ENCODE assay signal across 10 mouse cellular contexts in the genomic region with DNA sequence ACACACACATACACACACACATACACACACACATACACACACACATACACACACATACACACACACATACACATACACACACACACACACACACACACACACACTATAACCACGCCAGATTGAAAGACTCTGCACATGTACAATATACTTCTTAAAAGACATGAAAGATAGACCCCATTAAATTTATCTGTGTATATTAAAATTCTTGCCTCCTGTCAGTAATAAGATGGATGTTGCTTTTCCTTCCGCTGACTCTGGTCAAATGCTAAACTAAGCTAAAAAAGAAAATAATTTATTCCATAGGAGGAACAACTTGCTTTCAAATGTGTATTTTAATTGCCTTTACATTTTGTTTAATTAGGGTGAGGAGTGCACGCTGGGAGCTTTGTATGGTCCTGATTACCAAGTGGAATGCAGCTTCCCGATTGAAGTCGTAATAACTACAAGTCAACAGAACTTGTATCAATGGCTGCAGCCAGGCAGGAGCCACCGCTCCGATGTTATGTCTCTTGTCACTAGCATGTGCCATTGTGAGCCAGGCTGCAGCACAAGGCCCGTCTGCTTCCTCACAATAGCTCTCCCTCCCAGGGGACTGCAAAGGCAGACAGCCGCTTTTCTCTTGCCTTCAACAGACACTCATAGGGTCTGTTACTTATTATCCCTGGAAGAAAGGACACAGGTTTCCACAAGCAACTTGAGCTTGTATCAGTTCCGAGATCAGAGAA.
A peak's percentile ranks its signal among the peaks of the same experiment; 100 is the strongest.
DNase-seq lines count a peak whose midpoint lies in the region; ATAC-seq lines count a peak whose summit lies in the region.
"Had no signal": no experiment of that assay in that cellular context is flagged by ENCODE, and none has a peak within 500 bp of the region (broad histone marks: within the 10 kb centered on the region; RNA-seq: fewer than 3 reads in every experiment).

No protein-coding gene starts in this region.

- WGBS in forebrain, embryonic 10.5 days: 15% methylated on average over 10 of the region's 10 CpGs
- WGBS in neural tube, embryonic 15.5 days: 9% methylated on average over 10 of the region's 10 CpGs
- 20% methylated on average over 10 of the region's 10 CpGs for WGBS in intestine, embryonic 15.5 days

- H3K9me3 ChIP-seq in forebrain, embryonic 10.5 days: no peaks in the 10 kb centered on the region
- H3K9me3 ChIP-seq in neural tube, embryonic 15.5 days (replicated peaks): no peaks in the 10 kb centered on the region
- H3K9me3 ChIP-seq in intestine, embryonic 15.5 days: no peaks in the 10 kb centered on the region
- H3K9me3 ChIP-seq: G1E had no signal

- intact Hi-C loops in left cerebral cortex, postnatal 4 days (cut with DNase I): no loop called here
- intact Hi-C loops in left cerebral cortex, postnatal 25 days (cut with DNase I): no loop called here

- peak overlapping the region; percentile 24 for H3K4me3 ChIP-seq in forebrain, embryonic 10.5 days
- H3K4me3 ChIP-seq in neural tube, embryonic 15.5 days (replicated peaks): no peak overlapping the region
- no peak overlapping the region for H3K4me3 ChIP-seq in intestine, embryonic 15.5 days (replicated peaks)

- peak; percentile 51 for DNase-seq in left cerebral cortex, postnatal 4 days
- no peak for DNase-seq in left cerebral cortex, postnatal 25 days (ENCODE audit: low spot score in 2 of 2)
- peak; percentile 49 for DNase-seq in forebrain, embryonic 10.5 days (ENCODE audit: extremely low spot score, low spot score)
- peak; percentile 50 to 53 for DNase-seq in kidney, postnatal 4 days
- no peak for DNase-seq in gastrocnemius, postnatal 4 days (ENCODE audit: low spot score in 2 of 2)
- DNase-seq in ovary, postnatal 10 days (ENCODE audit: low spot score): no peak
- DNase-seq: liver had no signal

- H3K36me3 ChIP-seq in forebrain, embryonic 10.5 days (replicated peaks): no peaks in the 10 kb centered on the region
- H3K36me3 ChIP-seq in neural tube, embryonic 15.5 days: no peaks in the 10 kb centered on the region
- no peaks in the 10 kb centered on the region for H3K36me3 ChIP-seq in intestine, embryonic 15.5 days
- H3K36me3 ChIP-seq: G1E had no signal

- peak overlapping the region; percentile 35 for H3K4me2 ChIP-seq in neural tube, embryonic 15.5 days
- no peak overlapping the region for H3K4me2 ChIP-seq in intestine, embryonic 15.5 days (replicated peaks)

- peaks cover 25% of the 10 kb centered on the region for H3K27me3 ChIP-seq in forebrain, embryonic 10.5 days (ENCODE audit: poor library complexity, severe bottlenecking)
- no peaks in the 10 kb centered on the region for H3K27me3 ChIP-seq in neural tube, embryonic 15.5 days (replicated peaks)
- no peaks in the 10 kb centered on the region for H3K27me3 ChIP-seq in intestine, embryonic 15.5 days (replicated peaks)

- peaks cover 14% of the 10 kb centered on the region for H3K4me1 ChIP-seq in forebrain, embryonic 10.5 days
- peaks cover 9% of the 10 kb centered on the region for H3K4me1 ChIP-seq in neural tube, embryonic 15.5 days
- H3K4me1 ChIP-seq in intestine, embryonic 15.5 days (replicated peaks): no peaks in the 10 kb centered on the region

- no peak overlapping the region for H3K9ac ChIP-seq in neural tube, embryonic 15.5 days (replicated peaks)
- no peak overlapping the region for H3K9ac ChIP-seq in intestine, embryonic 15.5 days

- peak overlapping the region; percentile 73 for H3K27ac ChIP-seq in forebrain, embryonic 10.5 days
- H3K27ac ChIP-seq in neural tube, embryonic 15.5 days (replicated peaks): no peak overlapping the region
- H3K27ac ChIP-seq in intestine, embryonic 15.5 days: no peak overlapping the region

- ATAC-seq in neural tube, embryonic 15.5 days (ENCODE audit: low FRiP score): peak; percentile 70; the same call in 1 of the 2 replicates
- ATAC-seq in intestine, embryonic 15.5 days: no peak

Comparison
In these comparisons a context has a peak if more than half of its experiments do, and no peak if none do; other contexts are left out.
1. DNase-seq: peak in left cerebral cortex, postnatal 4 days (single experiment), forebrain, embryonic 10.5 days (single experiment) and kidney, postnatal 4 days (2 of 2); none in left cerebral cortex, postnatal 25 days (0 of 2), gastrocnemius, postnatal 4 days (0 of 2) and ovary, postnatal 10 days (single experiment).